Mouse (Mus musculus) lung, adult 2 months (tissue): ENCODE results near the gene Nav2.

Experiments used
- CTCF ChIP-seq: fragments of 200-500 bp; IDR thresholded peaks from 2 replicates; pipeline ENCODE4 v1.5.1; 2011; ENCODE audit warnings: mild to moderate bottlenecking, low read length, control low read depth; ENCODE audit not compliant: insufficient read depth
- POLR2A ChIP-seq: fragments of 200-500 bp; IDR thresholded peaks from 2 replicates; pipeline ENCODE4 v1.6.1; 2011; ENCODE audit warnings: low read depth, mild to moderate bottlenecking, control low read depth, low read length, borderline replicate concordance; ENCODE audit errors: extremely low read depth

GRCm38 (mm10) chr7:49467861-49468260 lies 559.3 kb downstream of the Nav2 start:
- TF ChIP-seq CTCF (peak; percentile 71), POLR2A (no peak)
